Mouse (Mus musculus) mouse embryonic stem cell (cell line): ENCODE results near the gene Tubgcp2.

Source experiments
- in situ Hi-C, 2 experiments: fragments of 300-500 bp; cut with MboI; formaldehyde crosslinking; loops; 1 replicate in 1 of 2; 3 replicates in 1 of 2; pipeline ENCODE4 v1.14.3; 2019 to 2020; ENCODE audit warnings: low sequenced_read_pairs in 2 of 2, low pct_unique_long_range_greater_than_20kb in 1 of 2, mixed read lengths in 1 of 2; ENCODE audit not compliant: unreplicated experiment in 1 of 2

Tubgcp2 gene

DNA sequence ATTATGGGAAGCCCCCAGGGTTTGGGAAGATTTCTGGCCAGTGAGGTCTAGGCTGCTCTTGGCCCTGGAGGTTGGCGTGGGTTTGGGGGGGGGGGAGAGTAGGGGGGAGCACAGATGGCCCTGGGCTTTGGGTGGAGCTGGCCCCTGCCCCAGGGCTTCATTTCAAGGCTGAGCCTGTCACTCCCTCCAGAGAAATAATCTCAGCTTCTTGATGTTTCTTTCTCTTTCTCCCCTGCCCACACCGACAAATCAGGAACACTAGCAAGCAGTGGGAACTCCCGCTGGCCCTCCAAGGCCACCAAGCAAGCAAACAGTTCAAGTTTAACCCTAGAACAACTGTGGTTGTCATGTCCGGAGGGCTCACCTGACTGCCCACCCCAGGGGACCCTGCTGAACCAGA lies 72.7 kb downstream of the Tubgcp2 start:
- in situ Hi-C loops, result no loop called here

DNA sequence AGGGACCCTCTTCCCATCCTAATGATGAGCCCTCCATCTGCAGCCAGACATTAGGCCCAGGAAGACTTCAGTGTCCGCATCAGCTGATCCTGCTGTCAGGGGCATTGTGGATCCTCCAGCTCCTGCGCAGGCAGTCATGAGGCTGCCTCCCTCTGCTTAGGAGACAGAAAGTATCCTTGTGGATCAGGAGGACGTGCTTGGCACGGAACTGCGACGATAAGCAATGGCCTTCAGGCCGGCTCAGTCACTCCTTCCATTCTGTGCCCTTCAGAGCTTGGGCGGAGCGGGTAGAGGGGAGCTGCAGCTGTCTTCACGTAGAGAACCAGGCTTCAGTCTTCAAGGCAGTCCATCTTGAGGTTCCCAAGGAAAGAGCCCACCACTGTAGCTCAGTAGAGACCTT lies 75.3 kb downstream of the Tubgcp2 start:
- in situ Hi-C loops, result no loop called here

DNA sequence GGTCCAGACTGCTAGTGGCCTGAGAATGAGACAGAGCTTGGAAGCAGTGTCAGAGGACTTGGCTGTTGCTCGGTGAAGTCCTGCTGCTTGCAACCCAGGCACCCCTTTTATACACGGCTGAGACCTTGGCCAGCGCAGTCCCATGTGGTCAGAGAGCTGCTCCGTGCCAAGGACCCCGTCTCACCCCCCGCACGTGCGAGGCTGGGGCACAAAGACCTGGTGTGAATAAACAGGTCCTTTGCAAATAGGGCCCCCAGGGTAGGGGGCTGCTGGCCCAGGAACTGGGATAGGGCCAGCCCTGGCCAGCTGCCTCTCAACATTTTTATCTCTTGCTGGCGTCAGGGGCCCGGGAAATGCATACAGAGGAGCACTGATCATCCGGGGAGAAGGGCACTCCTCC lies 78.5 kb downstream of the Tubgcp2 start:
- in situ Hi-C loops, result no loop called here

DNA sequence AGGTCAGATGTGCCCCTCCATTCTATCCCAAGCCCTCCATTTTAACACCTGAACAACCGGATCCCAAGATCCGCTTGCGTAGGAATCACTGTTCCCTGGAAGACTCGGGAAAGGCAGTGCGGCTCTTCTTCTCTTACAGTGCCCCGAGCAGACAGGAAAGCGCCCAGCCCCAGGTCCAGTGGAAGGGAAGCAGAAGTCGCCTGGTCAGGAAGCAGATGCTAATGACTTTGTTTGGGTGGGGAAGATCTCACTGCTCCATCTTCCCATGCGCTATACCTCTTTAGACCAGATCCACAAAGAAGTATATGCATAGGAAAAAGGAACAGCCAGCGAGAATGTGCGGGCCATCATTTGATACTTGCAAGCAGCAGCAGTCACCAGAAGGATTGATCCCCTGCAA lies 79.0 kb downstream of the Tubgcp2 start:
- in situ Hi-C loops, result no loop called here

DNA sequence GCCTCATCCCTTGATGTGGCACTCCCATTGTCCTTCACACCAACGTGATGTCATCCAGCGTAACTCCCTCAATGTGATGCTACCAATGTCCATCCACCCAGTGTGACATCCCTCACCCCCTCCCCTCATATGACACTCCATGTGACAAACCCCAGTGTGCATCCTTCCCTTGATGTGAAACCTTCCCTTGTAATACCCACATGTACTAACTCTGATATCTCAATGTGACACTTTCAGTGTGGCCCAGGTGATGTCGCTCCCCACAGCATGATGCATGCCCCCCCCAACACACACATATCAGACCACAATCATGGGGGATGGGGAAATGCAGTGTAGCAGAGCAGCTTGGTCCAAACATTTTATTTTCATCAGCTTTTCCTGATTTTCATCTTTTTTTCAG lies 79.8 kb downstream of the Tubgcp2 start:
- in situ Hi-C loops, result no loop called here

DNA sequence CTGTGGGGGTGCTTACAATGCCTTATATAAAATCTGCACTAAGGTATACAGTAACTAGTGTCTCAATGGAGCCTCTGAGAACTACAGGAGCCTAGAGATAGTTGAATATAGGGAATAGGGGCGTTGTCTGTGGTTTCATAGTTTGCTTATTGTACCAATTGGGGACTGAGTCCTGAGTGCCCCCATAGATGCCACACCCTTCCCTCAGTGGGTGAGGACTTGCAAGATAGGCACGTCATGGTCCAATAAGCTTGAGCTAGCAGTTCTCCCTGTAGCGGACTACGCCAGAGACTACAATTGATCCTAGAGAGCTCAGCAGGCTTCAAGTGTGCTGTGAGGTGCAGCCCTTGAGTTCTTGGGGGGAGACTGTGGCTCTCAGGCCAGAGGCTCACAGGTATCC lies 81.0 kb downstream of the Tubgcp2 start:
- in situ Hi-C loops, result no loop called here

DNA sequence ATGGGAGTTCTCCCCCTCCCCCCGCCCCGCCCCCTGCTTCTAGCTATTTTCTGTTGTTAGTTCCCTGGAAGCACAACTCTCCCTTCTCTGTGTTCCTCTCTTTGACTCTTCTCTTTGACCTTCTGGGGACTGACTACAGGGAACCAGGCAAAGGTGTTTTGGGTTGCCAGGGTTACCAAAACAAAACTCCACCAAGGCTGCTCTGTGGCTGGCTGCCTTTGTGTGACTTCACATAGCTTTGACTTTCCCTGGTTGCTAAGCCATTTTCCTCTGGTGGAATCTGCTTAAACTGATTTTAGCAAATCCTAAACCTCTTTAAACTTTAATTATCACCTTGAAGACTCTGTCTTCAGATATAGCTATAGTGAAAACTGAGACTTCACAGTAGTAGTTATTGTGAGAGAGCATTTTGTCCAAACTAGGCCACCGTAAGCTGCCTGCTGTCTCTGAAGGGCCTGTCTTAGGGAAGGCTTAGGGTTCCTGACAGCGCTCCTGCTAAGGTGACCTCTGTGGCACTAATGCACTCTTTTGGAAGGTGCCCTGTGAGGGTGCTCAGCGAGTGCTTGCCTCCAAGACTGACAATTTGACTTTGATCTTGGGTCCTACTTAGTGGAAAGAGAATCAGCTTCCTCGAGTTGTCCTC lies 84.4 kb downstream of the Tubgcp2 start:
- in situ Hi-C loops, result no loop called here

DNA sequence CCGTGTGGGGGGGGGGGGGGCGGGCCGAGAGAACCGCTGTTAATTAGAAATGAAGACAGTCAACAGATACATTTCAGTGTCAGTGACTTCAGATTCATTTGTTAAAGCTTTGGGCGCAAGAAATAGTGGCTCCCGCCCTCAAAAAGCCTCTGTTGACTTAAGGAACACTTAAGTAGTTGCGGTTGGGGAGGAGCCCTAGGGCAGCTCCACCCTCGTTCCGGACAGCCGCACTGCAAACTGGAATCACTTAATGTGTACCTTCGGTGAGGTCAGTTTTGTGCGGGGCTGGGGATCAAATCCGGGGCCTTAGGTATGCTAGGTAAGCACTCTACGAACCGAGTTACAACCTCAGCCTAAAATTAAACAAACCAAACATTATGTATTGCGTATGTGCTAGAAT lies 85.4 kb downstream of the Tubgcp2 start:
- in situ Hi-C loops, result no loop called here

DNA sequence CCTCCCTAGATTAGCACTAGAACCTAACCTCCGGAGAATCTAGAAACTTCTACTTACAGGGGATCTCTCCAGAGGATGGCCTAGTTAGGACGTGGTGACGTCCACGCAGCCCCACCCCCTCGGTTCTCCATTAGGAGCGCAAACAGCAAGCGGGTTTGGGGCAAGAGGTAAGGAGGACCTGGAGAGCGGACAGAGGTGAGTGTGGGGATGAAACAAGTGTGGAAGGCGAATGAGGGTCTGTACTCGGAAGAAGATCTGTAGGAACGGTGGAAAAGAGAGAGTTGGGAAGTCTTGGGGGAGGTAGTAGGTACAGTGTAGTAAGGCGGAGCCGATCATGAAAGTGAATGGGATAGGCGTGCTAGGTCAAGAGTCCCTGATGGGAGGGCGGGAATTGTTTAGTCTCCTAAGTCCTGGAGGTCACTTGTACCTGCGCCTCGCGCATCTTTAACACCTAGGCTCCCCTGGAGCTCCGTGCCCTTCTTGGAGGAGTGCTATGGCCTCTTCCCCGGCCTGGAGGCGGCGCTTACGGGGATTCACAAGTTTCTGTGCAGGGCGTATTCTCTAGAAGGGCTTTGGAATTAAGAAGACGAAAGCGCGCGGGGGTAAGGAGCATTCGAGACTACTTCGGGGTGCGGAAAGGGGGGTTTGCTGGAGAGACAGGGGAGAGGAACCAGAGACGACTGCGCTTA lies 86.0 kb downstream of the Tubgcp2 start:
- in situ Hi-C loops, result no loop called here

DNA sequence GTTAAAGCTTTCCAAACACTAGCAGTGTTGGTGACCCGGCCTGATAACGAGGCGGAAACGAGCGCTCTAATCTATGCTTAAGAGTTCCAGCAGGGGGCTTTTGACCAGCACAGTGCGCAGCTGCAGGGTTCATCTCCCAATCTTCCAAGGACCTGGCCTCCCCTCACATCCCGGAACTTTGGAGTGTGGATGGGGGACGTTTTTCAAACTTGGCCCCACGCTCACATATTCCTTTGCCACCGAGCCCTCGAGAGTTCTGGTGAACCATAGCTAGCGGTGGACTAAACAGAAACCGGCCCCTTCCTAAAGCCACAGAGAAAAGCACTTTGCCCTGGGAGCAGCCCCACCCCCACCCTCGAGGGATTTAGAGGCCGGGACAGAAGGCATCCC lies 86.6 kb downstream of the Tubgcp2 start:
- in situ Hi-C loops, result loop anchor here in 1 of 2 experiments (25.0 kb wide), 1 partner anchor 1512 kb away; the partner anchor contains the start of genes Cd151, Cracr2b and Pnpla2

DNA sequence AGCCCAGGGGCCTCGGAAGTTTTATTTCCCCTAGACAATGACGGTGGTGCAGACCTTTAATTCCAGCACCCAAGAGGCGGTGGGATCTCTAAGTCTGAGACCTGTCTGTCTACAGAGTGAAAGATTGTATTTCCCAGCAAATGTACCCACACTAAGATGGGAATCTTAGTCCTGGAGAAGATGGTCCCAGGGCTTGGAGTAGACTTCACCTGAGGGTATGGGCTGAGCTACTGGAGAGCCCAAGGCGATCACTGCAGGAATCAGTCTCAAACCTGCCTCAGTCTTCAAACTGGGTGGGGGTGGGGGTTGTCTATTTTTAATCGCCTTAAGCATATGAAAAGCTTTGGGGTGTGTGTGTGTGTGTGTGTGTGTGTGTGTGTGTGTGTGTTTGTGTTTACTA lies 90.4 kb downstream of the Tubgcp2 start:
- in situ Hi-C loops, result loop anchor here in 1 of 2 experiments (25.0 kb wide), 1 partner anchor 1516 kb away; the partner anchor contains the start of genes Cd151, Cracr2b and Pnpla2
